Mouse (Mus musculus) lung, embryonic 16.5 days (tissue): ENCODE data around the gene Dusp12. TPM values are rescaled to one million over a fixed set of nuclear protein-coding genes. Genes with fewer than 3 reads are reported as not detected.

Source experiments
- ATAC-seq: fragments of 200-750 bp; cut with Nextera tagmentation; 2 replicates; pipeline ENCODE4 v1.8.0; 2017; ENCODE audit warnings: low read depth, mild to moderate bottlenecking, moderate library complexity
- H3K27ac ChIP-seq: fragments of 300-500 bp; sonication (generic); 2 replicates; pipeline ENCODE4 v1.5.1; 2014; ENCODE audit warnings: mild to moderate bottlenecking, control low read depth, low read length
- H3K27me3 ChIP-seq: fragments of 300-500 bp; sonication (generic); 2 replicates; pipeline ENCODE4 v1.6.1; 2014; ENCODE audit warnings: low read depth, low read length, mixed read lengths; ENCODE audit not compliant: control insufficient read depth, insufficient read depth
- H3K36me3 ChIP-seq: fragments of 300-500 bp; sonication (generic); 2 replicates; pipeline ENCODE4 v1.6.1; 2014; ENCODE audit warnings: low read length; ENCODE audit not compliant: control insufficient read depth, insufficient read depth
- H3K4me1 ChIP-seq: fragments of 300-500 bp; sonication (generic); replicated peaks from 2 replicates; pipeline ENCODE4 v1.6.1; 2014; ENCODE audit warnings: low read length, mixed read lengths; ENCODE audit not compliant: control insufficient read depth, insufficient read depth
- H3K4me2 ChIP-seq: fragments of 300-500 bp; sonication (generic); 2 replicates; pipeline ENCODE4 v1.6.1; 2014; ENCODE audit warnings: low read depth, low read length, control low read depth
- H3K4me3 ChIP-seq: fragments of 300-500 bp; sonication (generic); 2 replicates; pipeline ENCODE4 v1.5.1; 2014; ENCODE audit warnings: mild to moderate bottlenecking, low read length, control low read depth
- H3K9ac ChIP-seq: fragments of 300-500 bp; sonication (generic); 2 replicates; pipeline ENCODE4 v1.6.1; 2014; ENCODE audit warnings: low read length, control low read depth
- H3K9me3 ChIP-seq: fragments of 300-500 bp; sonication (generic); 2 replicates; pipeline ENCODE4 v1.6.1; 2016; ENCODE audit warnings: low read length; ENCODE audit not compliant: control insufficient read depth
- WGBS: fragments of 180-500 bp; shearing (Covaris S2); extraction: QIAGEN DNeasy Blood & Tissue Kit; methylation state at CpG from one replicate; pipeline ENCODE4 v1.1.7; 2014; 5-methylcytosine and 5-hydroxymethylcytosine counted together
- polyA plus RNA-seq: library from polyadenylated mRNA; unstranded; fragments of >200 nt; fragmentation: Nextera tagmentation; extraction: Ambion mirVana; gene quantifications from 2 replicates; pipeline ENCODE4 v1.2.1, GENCODE M21; 2015

Gene Dusp12
- polyA plus RNA-seq, 1 experiment from 2014 or later, result 29.2 TPM

GRCm38 (mm10) chr1:170901536-170902238 is 16.3 kb upstream of the Dusp12 start:
- H3K36me3 ChIP-seq, result no peaks in the 10 kb centered on the region
- H3K27ac ChIP-seq, result no peak overlapping the region
- no peaks in the 10 kb centered on the region for H3K9me3 ChIP-seq
- H3K4me1 ChIP-seq, result no peaks in the 10 kb centered on the region
- peak overlapping the region; percentile 26; the same call in 1 of the 2 replicates for H3K4me2 ChIP-seq
- ATAC-seq, result 0 out of 2 replicates have a peak, but pooled peaks have one; percentile 52
- peaks cover 14% of the 10 kb centered on the region for H3K27me3 ChIP-seq
- no peak overlapping the region for H3K4me3 ChIP-seq
- no peak overlapping the region for H3K9ac ChIP-seq
- WGBS, result 29% methylated on average over 10 of the region's 10 CpGs

GRCm38 (mm10) chr1:170900799-170901467 is 15.6 kb upstream of the Dusp12 start:
- H3K4me3 ChIP-seq, result no peak overlapping the region
- H3K9me3 ChIP-seq, result no peaks in the 10 kb centered on the region
- peaks cover 7% of the 10 kb centered on the region; the same call in 1 of the 2 replicates for H3K27me3 ChIP-seq
- no peaks in the 10 kb centered on the region for H3K36me3 ChIP-seq
- no peaks in the 10 kb centered on the region for H3K4me1 ChIP-seq
- H3K9ac ChIP-seq, result no peak overlapping the region
- 29% methylated on average over 10 of the region's 10 CpGs for WGBS
- ATAC-seq, result no peak
- H3K4me2 ChIP-seq, result no peak overlapping the region
- H3K27ac ChIP-seq, result no peak overlapping the region

GRCm38 (mm10) chr1:170898413-170899075 is 13.2 kb upstream of the Dusp12 start:
- Histone ChIP-seq H3K4me3 (no peak overlapping the region), H3K9ac (no peak overlapping the region), H3K4me1 (no peaks in the 10 kb centered on the region), H3K27me3 (peaks cover 7% of the 10 kb centered on the region; the same call in 1 of the 2 replicates), H3K27ac (no peak overlapping the region), H3K9me3 (no peaks in the 10 kb centered on the region), H3K36me3 (no peaks in the 10 kb centered on the region), H3K4me2 (no peak overlapping the region)
- 41% methylated on average over 16 of the region's 16 CpGs for WGBS
- no peak for ATAC-seq

GRCm38 (mm10) chr1:170896651-170897281 is 11.4 kb upstream of the Dusp12 start:
- Histone ChIP-seq H3K27ac (no peak overlapping the region), H3K27me3 (peaks cover 8% of the 10 kb centered on the region; the same call in 1 of the 2 replicates), H3K36me3 (no peaks in the 10 kb centered on the region), H3K9ac (no peak overlapping the region), H3K9me3 (no peaks in the 10 kb centered on the region), H3K4me1 (no peaks in the 10 kb centered on the region), H3K4me3 (no peak overlapping the region), H3K4me2 (no peak overlapping the region)
- WGBS, result 76% methylated on average over 5 of the region's 5 CpGs
- ATAC-seq, result no peak

GRCm38 (mm10) chr1:170894603-170895602 is 9.6 kb upstream of the Dusp12 start:
- Histone ChIP-seq H3K36me3 (no peaks in the 10 kb centered on the region), H3K27ac (no peak overlapping the region), H3K4me1 (no peaks in the 10 kb centered on the region), H3K9me3 (no peaks in the 10 kb centered on the region), H3K4me2 (no peak overlapping the region), H3K4me3 (no peak overlapping the region), H3K9ac (no peak overlapping the region), H3K27me3 (peaks cover 9% of the 10 kb centered on the region; the same call in 1 of the 2 replicates)
- ATAC-seq, result no peak
- WGBS, result 58% methylated on average over 9 of the region's 9 CpGs

- WGBS, result 43% methylated on average over 1 of the region's 1 CpGs
- no peak overlapping the region for H3K27ac ChIP-seq
- H3K4me3 ChIP-seq, result no peak overlapping the region
- H3K36me3 ChIP-seq, result no peaks in the 10 kb centered on the region
- ATAC-seq, result no peak
- H3K4me1 ChIP-seq, result no peaks in the 10 kb centered on the region
- no peak overlapping the region for H3K4me2 ChIP-seq
- peaks cover 2% of the 10 kb centered on the region; the same call in 1 of the 2 replicates for H3K27me3 ChIP-seq
- no peaks in the 10 kb centered on the region for H3K9me3 ChIP-seq
- H3K9ac ChIP-seq, result no peak overlapping the region
Measured at GRCm38 (mm10) chr1:170892279-170892678, 6.9 kb upstream of the Dusp12 start.

- Histone ChIP-seq H3K4me3 (no peak overlapping the region), H3K4me1 (no peaks in the 10 kb centered on the region), H3K9me3 (no peaks in the 10 kb centered on the region), H3K27me3 (peaks cover 2% of the 10 kb centered on the region; the same call in 1 of the 2 replicates), H3K9ac (peak overlapping the region; percentile 23; the same call in 1 of the 2 replicates), H3K4me2 (no peak overlapping the region), H3K27ac (no peak overlapping the region), H3K36me3 (no peaks in the 10 kb centered on the region)
- 40% methylated on average over 2 of the region's 2 CpGs for WGBS
- ATAC-seq, result no peak
Measured at GRCm38 (mm10) chr1:170891646-170892045, 6.3 kb upstream of the Dusp12 start.

- Histone ChIP-seq H3K4me1 (peaks cover 2% of the 10 kb centered on the region), H3K36me3 (no peaks in the 10 kb centered on the region), H3K9me3 (no peaks in the 10 kb centered on the region), H3K4me2 (no peak overlapping the region), H3K4me3 (no peak overlapping the region), H3K27me3 (peaks cover 2% of the 10 kb centered on the region; the same call in 1 of the 2 replicates), H3K9ac (no peak overlapping the region), H3K27ac (no peak overlapping the region)
- 74% methylated on average over 4 of the region's 4 CpGs for WGBS
- no peak for ATAC-seq
Measured at GRCm38 (mm10) chr1:170889310-170889709, 4.0 kb upstream of the Dusp12 start.
